Mouse (Mus musculus) heart, postnatal 10 days (tissue): ENCODE results near the gene Snd1. TPM values are rescaled to one million over a fixed set of nuclear protein-coding genes. Genes with fewer than 3 reads are reported as not detected.

Experiments used
- DNase-seq, 2 experiments: peaks; one replicate each; pipeline ENCODE4 v3.0.0; 2021
- intact Hi-C: fragments of 180-260 bp; cut with DNase I; formaldehyde crosslinking; loops from one replicate; pipeline ENCODE4 v1.15.1; 2025
- total RNA-seq, 2 experiments: library from RNA; stranded (reverse); gene quantifications; 2 replicates each; pipeline ENCODE4 v1.2.3; 2021

Gene Snd1
- total RNA-seq, 2 experiments from 2014 or later: 91.2 to 105 TPM

GRCm38 (mm10) chr6:28622522-28622921 lies 147.6 kb downstream of the Snd1 start:
- DNase-seq: peak; percentile 72 to 73
- intact Hi-C loops: no loop called here

GRCm38 (mm10) chr6:28622963-28623362 lies 148.0 kb downstream of the Snd1 start:
- intact Hi-C loops: no loop called here
- no peak for DNase-seq

GRCm38 (mm10) chr6:28628408-28628807 lies 153.5 kb downstream of the Snd1 start:
- intact Hi-C loops: no loop called here
- DNase-seq: no peak

- intact Hi-C loops: no loop called here
- DNase-seq: no peak
Observed at GRCm38 (mm10) chr6:28629866-28630265, 154.9 kb downstream of the Snd1 start.

- intact Hi-C loops: no loop called here
- DNase-seq: no peak
Observed at GRCm38 (mm10) chr6:28630926-28631325, 156.0 kb downstream of the Snd1 start.

- DNase-seq: no peak
Observed at GRCm38 (mm10) chr6:28633120-28633519, 158.2 kb downstream of the Snd1 start.

GRCm38 (mm10) chr6:28633656-28634055 lies 158.7 kb downstream of the Snd1 start:
- intact Hi-C loops: no loop called here
- DNase-seq: no peak

More at GRCm38 (mm10) chr6:28633120-28633519, 158.2 kb downstream of the Snd1 start:
- intact Hi-C loops: no loop called here

- intact Hi-C loops: no loop called here
- no peak for DNase-seq
Observed at GRCm38 (mm10) chr6:28635092-28635491, 160.2 kb downstream of the Snd1 start.

GRCm38 (mm10) chr6:28635531-28636348 lies 160.8 kb downstream of the Snd1 start:
- DNase-seq: no peak
- intact Hi-C loops: no loop called here

- no peak for DNase-seq
- intact Hi-C loops: no loop called here
Observed at GRCm38 (mm10) chr6:28640088-28640487, 165.1 kb downstream of the Snd1 start.

- DNase-seq: no peak
- intact Hi-C loops: no loop called here
Observed at GRCm38 (mm10) chr6:28642909-28643308, 168.0 kb downstream of the Snd1 start.

GRCm38 (mm10) chr6:28645231-28645630 lies 170.3 kb downstream of the Snd1 start:
- intact Hi-C loops: no loop called here
- no peak for DNase-seq

GRCm38 (mm10) chr6:28656511-28656910 lies 181.6 kb downstream of the Snd1 start:
- intact Hi-C loops: no loop called here

GRCm38 (mm10) chr6:28663004-28663403 lies 188.1 kb downstream of the Snd1 start:
- DNase-seq: no peak
- intact Hi-C loops: no loop called here

More at GRCm38 (mm10) chr6:28656511-28656910, 181.6 kb downstream of the Snd1 start:
- DNase-seq: no peak

- intact Hi-C loops: no loop called here
- no peak for DNase-seq
Observed at GRCm38 (mm10) chr6:28663670-28664069, 188.7 kb downstream of the Snd1 start.

- intact Hi-C loops: no loop called here
- DNase-seq: no peak
Observed at GRCm38 (mm10) chr6:28664716-28665115, 189.8 kb downstream of the Snd1 start.

- DNase-seq: no peak
Observed at GRCm38 (mm10) chr6:28667586-28667985, 192.6 kb downstream of the Snd1 start.

GRCm38 (mm10) chr6:28669251-28669650 lies 194.3 kb downstream of the Snd1 start:
- intact Hi-C loops: no loop called here
- DNase-seq: no peak

More at GRCm38 (mm10) chr6:28667586-28667985, 192.6 kb downstream of the Snd1 start:
- intact Hi-C loops: no loop called here

GRCm38 (mm10) chr6:28672388-28672787 lies 197.4 kb downstream of the Snd1 start:
- no peak for DNase-seq
- intact Hi-C loops: no loop called here

- no peak for DNase-seq
- intact Hi-C loops: no loop called here
Observed at GRCm38 (mm10) chr6:28674686-28675085, 199.7 kb downstream of the Snd1 start.

GRCm38 (mm10) chr6:28678896-28679295 lies 204.0 kb downstream of the Snd1 start:
- intact Hi-C loops: no loop called here
- DNase-seq: no peak

- intact Hi-C loops: no loop called here
- DNase-seq: peak; percentile 52 to 59
Observed at GRCm38 (mm10) chr6:28680537-28680936, 205.6 kb downstream of the Snd1 start.
